Mouse (Mus musculus): Measurements from ENCODE around the gene Gm21996. TPM values are rescaled to one million over a fixed set of nuclear protein-coding genes. Genes with fewer than 3 reads are reported as not detected.

Gm21996 gene
- total RNA-seq (2023), result not detected

DNA sequence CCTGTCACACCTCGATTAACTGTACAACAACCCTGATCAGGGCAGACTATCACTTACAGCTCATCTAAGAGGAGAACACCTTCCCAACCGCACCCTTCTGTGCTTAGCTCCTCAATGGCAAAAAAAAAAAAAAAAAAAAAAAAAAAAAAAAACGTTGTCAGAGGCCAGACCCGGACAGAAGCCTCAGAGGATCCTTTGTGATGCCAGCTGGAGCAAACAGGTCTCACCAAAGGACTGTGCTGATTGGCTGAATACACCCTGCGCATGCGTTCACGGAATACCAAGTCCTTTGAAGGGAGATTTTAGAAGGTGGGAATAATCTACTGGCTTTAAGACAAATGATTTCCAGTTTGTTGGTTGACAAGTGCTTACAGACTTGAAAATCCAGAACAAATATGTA lies at the start of gene Gm21996:
TSS of gene Gm21996 (minus strand) at position 101 of the 400 bp plus-strand sequence.

All from neutrophil, adult 59 days (primary cell).